Mouse (Mus musculus): ENCODE results near the gene Ext2.

Gene Ext2

GRCm38 (mm10) chr2:93806487-93807201 lies 15.7 kb downstream of the Ext2 start:
- no peak for DNase-seq (ENCODE audit: low spot score)

- no peak for DNase-seq (ENCODE audit: low spot score)
Measured at GRCm38 (mm10) chr2:93805523-93805922, 16.8 kb downstream of the Ext2 start.

- DNase-seq (ENCODE audit: low spot score): no peak
Measured at GRCm38 (mm10) chr2:93805066-93805465, 17.3 kb downstream of the Ext2 start.

- no peak for DNase-seq (ENCODE audit: low spot score)
Measured at GRCm38 (mm10) chr2:93802947-93803346, 19.4 kb downstream of the Ext2 start.

GRCm38 (mm10) chr2:93801097-93801496 lies 21.3 kb downstream of the Ext2 start:
- DNase-seq (ENCODE audit: low spot score): no peak

- no peak for DNase-seq (ENCODE audit: low spot score)
Measured at GRCm38 (mm10) chr2:93797162-93797795, 25.1 kb downstream of the Ext2 start.

- no peak for DNase-seq (ENCODE audit: low spot score)
Measured at GRCm38 (mm10) chr2:93794375-93794774, 28.0 kb downstream of the Ext2 start.

- DNase-seq (ENCODE audit: low spot score): peak; percentile 32
Measured at GRCm38 (mm10) chr2:93791516-93792499, 30.6 kb downstream of the Ext2 start.

GRCm38 (mm10) chr2:93790798-93791345 lies 31.5 kb downstream of the Ext2 start:
- DNase-seq (ENCODE audit: low spot score): no peak

- DNase-seq (ENCODE audit: low spot score): no peak
Measured at GRCm38 (mm10) chr2:93788557-93788956, 33.8 kb downstream of the Ext2 start.

- peak; percentile 72 for DNase-seq (ENCODE audit: low spot score)
Measured at GRCm38 (mm10) chr2:93786175-93786574, 36.2 kb downstream of the Ext2 start.

GRCm38 (mm10) chr2:93785432-93785798 lies 37.0 kb downstream of the Ext2 start:
- DNase-seq (ENCODE audit: low spot score): no peak

- no peak for DNase-seq (ENCODE audit: low spot score)
Measured at GRCm38 (mm10) chr2:93784721-93785431, 37.5 kb downstream of the Ext2 start.

- DNase-seq (ENCODE audit: low spot score): no peak
Measured at GRCm38 (mm10) chr2:93783926-93784539, 38.3 kb downstream of the Ext2 start.

GRCm38 (mm10) chr2:93782682-93783081 lies 39.7 kb downstream of the Ext2 start:
- no peak for DNase-seq (ENCODE audit: low spot score)

GRCm38 (mm10) chr2:93782156-93782555 lies 40.2 kb downstream of the Ext2 start:
- no peak for DNase-seq (ENCODE audit: low spot score)

- no peak for DNase-seq (ENCODE audit: low spot score)
Measured at GRCm38 (mm10) chr2:93780528-93780927, 41.8 kb downstream of the Ext2 start.

GRCm38 (mm10) chr2:93779897-93780208 lies 42.5 kb downstream of the Ext2 start:
- DNase-seq (ENCODE audit: low spot score): no peak

- no peak for DNase-seq (ENCODE audit: low spot score)
Measured at GRCm38 (mm10) chr2:93779081-93779896, 43.1 kb downstream of the Ext2 start.

- DNase-seq (ENCODE audit: low spot score): no peak
Measured at GRCm38 (mm10) chr2:93778616-93779015, 43.8 kb downstream of the Ext2 start.

- DNase-seq (ENCODE audit: low spot score): no peak
Measured at GRCm38 (mm10) chr2:93777056-93777430, 45.3 kb downstream of the Ext2 start.

Measured in urinary bladder, postnatal 14 days (tissue).